Mouse (Mus musculus): ENCODE measurements around the gene Lrfn1. TPM values are rescaled to one million over a fixed set of nuclear protein-coding genes. Genes with fewer than 3 reads are reported as not detected.
A peak's percentile ranks its signal among the peaks of the same experiment; 100 is the strongest.
"Not testable (repeated sequence)": the region's sequence is repeated elsewhere in the genome, so short reads cannot be mapped to it uniquely, and the experiment has no call there.

The Lrfn1 gene
- polyA plus RNA-seq, 1 experiment = 1.4 TPM

DNA sequence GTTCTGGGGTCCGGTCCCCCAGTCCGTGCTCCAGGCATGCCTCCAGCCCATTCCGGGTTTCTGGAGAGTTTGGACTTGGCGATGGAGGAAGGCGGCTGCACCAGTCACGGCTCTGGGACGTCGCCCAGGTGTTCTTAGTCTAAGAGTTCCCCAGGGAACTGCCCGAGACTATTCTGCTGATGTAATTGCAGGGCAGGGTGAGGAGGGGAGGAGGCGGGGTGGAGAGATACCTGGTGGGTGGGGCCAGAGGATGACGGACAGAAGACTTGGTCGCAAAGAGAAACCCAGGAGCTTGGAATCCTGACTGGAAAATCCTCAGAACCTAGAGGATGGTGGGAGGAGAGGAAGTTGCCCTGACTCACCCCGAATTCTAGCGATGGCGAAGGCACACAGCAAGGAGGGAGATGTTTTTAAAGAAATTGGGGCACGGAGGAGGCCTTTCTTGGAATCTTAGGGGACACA, 36.3 kb downstream of the Lrfn1 start:
- Histone ChIP-seq H3K4me1 (ENCODE audit: control insufficient read depth, insufficient read depth, insufficient read length, low read length) (peaks cover 2% of the 10 kb centered on the region; the same call in 1 of the 2 replicates), H3K27me3 (ENCODE audit: control insufficient read depth, insufficient read depth, low read length) (no peaks in the 10 kb centered on the region; the same call in 1 of the 2 replicates), H3K4me3 (ENCODE audit: low read depth, low read length) (peak overlapping the region; percentile 25), H3K27ac (ENCODE audit: insufficient read depth, low read depth, low read length) (no peak overlapping the region), H3K36me3 (ENCODE audit: control insufficient read depth, insufficient read depth, low read length) (no peaks in the 10 kb centered on the region)
- 4% methylated on average over 16 of the region's 16 CpGs for WGBS
- TF ChIP-seq POLR2A (IDR thresholded peaks at IDR 0.05; ENCODE audit: low read depth, low read length) (no peak), CTCF (IDR thresholded peaks at IDR 0.05; ENCODE audit: extremely low read depth, insufficient read length, insufficient replicate concordance, low read depth, low read length) (no peak)

DNA sequence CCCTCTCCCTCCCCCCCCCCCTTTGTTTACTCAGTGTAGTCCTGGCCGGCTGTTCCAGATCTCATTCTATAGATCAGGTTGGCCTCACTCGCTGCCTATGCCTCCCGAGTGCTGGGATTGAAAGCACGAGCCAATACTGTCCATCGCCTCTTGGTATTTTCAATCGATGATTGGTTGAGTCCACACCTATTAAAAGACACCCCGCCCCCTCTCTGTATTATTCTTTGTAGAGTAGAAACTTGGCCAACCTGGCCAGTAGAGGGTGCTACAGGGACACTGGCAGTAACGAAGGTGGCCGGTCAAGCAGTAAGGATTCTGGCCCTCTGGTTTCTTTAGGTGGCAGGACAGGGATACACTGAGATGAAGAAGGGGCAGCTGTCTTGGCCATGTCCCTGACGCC, 38.6 kb downstream of the Lrfn1 start:
- no peak overlapping the region for H3K27ac ChIP-seq (ENCODE audit: insufficient read depth, low read depth, low read length)
- H3K4me3 ChIP-seq (ENCODE audit: low read depth, low read length) = no peak overlapping the region
- H3K4me1 ChIP-seq (ENCODE audit: control insufficient read depth, insufficient read depth, insufficient read length, low read length) = peaks cover 2% of the 10 kb centered on the region; the same call in 1 of the 2 replicates
- H3K36me3 ChIP-seq (ENCODE audit: control insufficient read depth, insufficient read depth, low read length) = no peaks in the 10 kb centered on the region
- H3K27me3 ChIP-seq (ENCODE audit: control insufficient read depth, insufficient read depth, low read length) = no peaks in the 10 kb centered on the region; the same call in 1 of the 2 replicates
- 3% methylated on average over 10 of the region's 10 CpGs for WGBS
- TF ChIP-seq CTCF (IDR thresholded peaks at IDR 0.05; ENCODE audit: extremely low read depth, insufficient read length, insufficient replicate concordance, low read depth, low read length) = peak; percentile 74; the same call in 1 of the 2 replicates
- no peak for TF ChIP-seq POLR2A (IDR thresholded peaks at IDR 0.05; ENCODE audit: low read depth, low read length)

DNA sequence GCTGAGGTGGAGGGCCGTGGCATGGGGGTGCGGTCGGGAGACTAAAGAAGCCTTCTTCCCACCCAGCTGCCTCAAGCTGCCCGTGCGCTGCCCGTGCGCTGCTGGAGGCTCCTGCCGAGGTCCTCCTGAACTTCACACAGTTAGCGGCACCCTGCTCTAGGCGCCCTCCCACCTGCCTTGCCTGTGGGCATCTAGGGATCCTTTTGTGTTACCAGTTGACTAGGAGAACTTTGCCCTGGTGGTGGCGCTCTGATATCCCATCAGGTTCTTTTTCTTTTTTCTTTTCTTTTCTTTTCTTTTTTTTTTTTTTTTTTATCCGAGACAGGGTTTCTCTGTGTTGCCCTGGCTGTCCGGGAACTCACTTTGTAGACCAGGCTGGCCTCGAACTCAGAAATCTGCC, 39.1 kb downstream of the Lrfn1 start:
- 41% methylated on average over 14 of the region's 14 CpGs for WGBS
- TF ChIP-seq CTCF (IDR thresholded peaks at IDR 0.05; ENCODE audit: extremely low read depth, insufficient read length, insufficient replicate concordance, low read depth, low read length) (no peak), POLR2A (IDR thresholded peaks at IDR 0.05; ENCODE audit: low read depth, low read length) (no peak)
- no peaks in the 10 kb centered on the region; the same call in 1 of the 2 replicates for H3K27me3 ChIP-seq (ENCODE audit: control insufficient read depth, insufficient read depth, low read length)
- no peaks in the 10 kb centered on the region for H3K36me3 ChIP-seq (ENCODE audit: control insufficient read depth, insufficient read depth, low read length)
- no peak overlapping the region for H3K4me3 ChIP-seq (ENCODE audit: low read depth, low read length)
- H3K27ac ChIP-seq (ENCODE audit: insufficient read depth, low read depth, low read length) = no peak overlapping the region
- H3K4me1 ChIP-seq (ENCODE audit: control insufficient read depth, insufficient read depth, insufficient read length, low read length) = peaks cover 2% of the 10 kb centered on the region; the same call in 1 of the 2 replicates

DNA sequence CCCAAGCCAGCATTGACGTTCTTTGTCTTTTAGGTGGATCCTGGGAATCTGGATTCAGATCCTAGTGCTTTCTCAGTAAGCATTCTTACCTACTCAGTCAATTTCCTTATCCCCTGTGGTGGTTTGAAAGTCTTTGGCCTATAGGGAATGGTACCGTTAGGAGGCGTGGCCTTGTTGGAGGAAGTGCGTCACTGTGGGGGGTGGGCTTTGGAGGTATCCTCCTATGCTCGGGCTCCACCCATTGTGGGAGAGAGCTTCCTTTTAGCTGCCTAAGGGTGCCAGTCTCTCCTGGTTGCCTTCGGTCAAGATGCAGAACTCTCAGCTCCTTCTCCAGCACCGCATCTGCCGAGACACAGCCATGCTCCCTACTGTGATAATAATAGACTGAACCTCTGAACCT, 40.5 kb downstream of the Lrfn1 start:
- H3K27me3 ChIP-seq (ENCODE audit: control insufficient read depth, insufficient read depth, low read length) = no peaks in the 10 kb centered on the region; the same call in 1 of the 2 replicates
- H3K27ac ChIP-seq (ENCODE audit: insufficient read depth, low read depth, low read length) = no peak overlapping the region
- no peak overlapping the region for H3K4me3 ChIP-seq (ENCODE audit: low read depth, low read length)
- peaks cover 2% of the 10 kb centered on the region; the same call in 1 of the 2 replicates for H3K4me1 ChIP-seq (ENCODE audit: control insufficient read depth, insufficient read depth, insufficient read length, low read length)
- TF ChIP-seq CTCF (IDR thresholded peaks at IDR 0.05; ENCODE audit: extremely low read depth, insufficient read length, insufficient replicate concordance, low read depth, low read length) (no peak), POLR2A (IDR thresholded peaks at IDR 0.05; ENCODE audit: low read depth, low read length) (no peak)
- WGBS = 79% methylated on average over 8 of the region's 8 CpGs
- no peaks in the 10 kb centered on the region for H3K36me3 ChIP-seq (ENCODE audit: control insufficient read depth, insufficient read depth, low read length)

DNA sequence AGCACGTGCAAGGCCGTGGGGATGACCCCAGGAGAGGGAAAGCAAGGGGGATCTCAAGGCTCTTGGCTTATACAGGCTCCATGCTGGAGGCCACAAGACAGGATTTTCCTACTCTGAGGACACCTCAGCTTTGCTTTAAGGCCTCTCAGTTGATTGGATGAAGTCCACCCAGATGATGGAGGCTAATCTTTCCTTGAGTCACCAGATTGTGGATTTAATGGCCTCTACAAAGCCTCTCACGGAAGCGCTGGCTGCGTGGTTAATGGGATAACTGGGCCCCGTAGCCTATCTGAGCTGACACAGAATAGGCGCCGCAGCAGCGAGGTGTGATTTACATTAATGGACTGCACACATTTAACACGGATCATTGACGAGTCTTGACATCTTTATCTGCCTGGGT, 43.6 kb downstream of the Lrfn1 start:
- Histone ChIP-seq H3K27me3 (ENCODE audit: control insufficient read depth, insufficient read depth, low read length) (no peaks in the 10 kb centered on the region), H3K4me1 (ENCODE audit: control insufficient read depth, insufficient read depth, insufficient read length, low read length) (no peaks in the 10 kb centered on the region), H3K36me3 (ENCODE audit: control insufficient read depth, insufficient read depth, low read length) (no peaks in the 10 kb centered on the region), H3K27ac (ENCODE audit: insufficient read depth, low read depth, low read length) (no peak overlapping the region), H3K4me3 (ENCODE audit: low read depth, low read length) (no peak overlapping the region)
- WGBS = 66% methylated on average over 11 of the region's 11 CpGs
- TF ChIP-seq CTCF (IDR thresholded peaks at IDR 0.05; ENCODE audit: extremely low read depth, insufficient read length, insufficient replicate concordance, low read depth, low read length) = no peak

DNA sequence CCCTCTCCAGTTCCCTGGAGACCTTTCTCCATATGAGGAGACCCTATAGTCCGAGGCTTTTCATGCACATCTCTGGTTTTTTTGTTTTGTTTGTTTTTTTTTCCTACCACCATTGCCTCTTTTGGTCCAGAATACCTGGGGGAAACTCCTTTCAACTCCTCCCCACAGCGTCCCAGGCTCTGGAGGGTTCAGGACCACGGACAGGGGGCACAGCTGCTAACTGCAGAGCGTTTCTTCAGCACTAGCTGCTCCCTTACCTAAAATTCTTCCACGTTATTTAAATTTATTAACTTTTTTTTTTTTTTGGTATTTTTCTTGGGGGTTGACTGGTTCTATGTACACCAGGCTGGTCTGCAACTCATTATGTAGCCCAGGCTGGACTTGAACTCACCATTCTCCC, 53.8 kb downstream of the Lrfn1 start:
- WGBS = 8% methylated on average over 5 of the region's 5 CpGs
- no peak overlapping the region for H3K4me3 ChIP-seq (ENCODE audit: low read depth, low read length)
- H3K27me3 ChIP-seq (ENCODE audit: control insufficient read depth, insufficient read depth, low read length) = no peaks in the 10 kb centered on the region
- no peaks in the 10 kb centered on the region for H3K36me3 ChIP-seq (ENCODE audit: control insufficient read depth, insufficient read depth, low read length)
- TF ChIP-seq CTCF (IDR thresholded peaks at IDR 0.05; ENCODE audit: extremely low read depth, insufficient read length, insufficient replicate concordance, low read depth, low read length) = no peak
- no peak for TF ChIP-seq POLR2A (IDR thresholded peaks at IDR 0.05; ENCODE audit: low read depth, low read length)
- H3K4me1 ChIP-seq (ENCODE audit: control insufficient read depth, insufficient read depth, insufficient read length, low read length) = no peaks in the 10 kb centered on the region
- no peak overlapping the region for H3K27ac ChIP-seq (ENCODE audit: insufficient read depth, low read depth, low read length)

DNA sequence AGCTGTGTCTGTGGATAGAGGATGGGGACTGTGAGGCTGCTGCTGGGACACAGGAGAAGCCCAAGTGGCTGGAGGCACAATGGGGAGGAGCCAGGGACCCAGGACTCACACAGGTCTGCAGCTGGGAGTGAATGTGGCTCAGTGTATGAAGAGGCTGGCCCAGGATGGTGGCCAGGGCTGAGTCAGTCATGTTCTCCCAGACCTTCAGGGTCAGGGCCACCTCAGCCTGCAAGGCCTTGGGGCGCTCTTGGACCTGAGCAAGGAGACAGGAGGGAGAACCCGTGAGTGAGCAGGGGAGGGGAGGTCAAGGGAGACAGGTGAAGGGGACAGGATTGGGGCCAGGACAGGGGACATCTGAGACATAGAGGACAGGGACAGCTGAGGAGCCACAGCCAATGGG, 57.3 kb downstream of the Lrfn1 start:
- WGBS = 65% methylated on average over 2 of the region's 2 CpGs
- not testable (repeated sequence) for H3K27ac ChIP-seq (ENCODE audit: insufficient read depth, low read depth, low read length); H3K36me3 ChIP-seq (ENCODE audit: control insufficient read depth, insufficient read depth, low read length); H3K4me3 ChIP-seq (ENCODE audit: low read depth, low read length); H3K27me3 ChIP-seq (ENCODE audit: control insufficient read depth, insufficient read depth, low read length); H3K4me1 ChIP-seq (ENCODE audit: control insufficient read depth, insufficient read depth, insufficient read length, low read length)

DNA sequence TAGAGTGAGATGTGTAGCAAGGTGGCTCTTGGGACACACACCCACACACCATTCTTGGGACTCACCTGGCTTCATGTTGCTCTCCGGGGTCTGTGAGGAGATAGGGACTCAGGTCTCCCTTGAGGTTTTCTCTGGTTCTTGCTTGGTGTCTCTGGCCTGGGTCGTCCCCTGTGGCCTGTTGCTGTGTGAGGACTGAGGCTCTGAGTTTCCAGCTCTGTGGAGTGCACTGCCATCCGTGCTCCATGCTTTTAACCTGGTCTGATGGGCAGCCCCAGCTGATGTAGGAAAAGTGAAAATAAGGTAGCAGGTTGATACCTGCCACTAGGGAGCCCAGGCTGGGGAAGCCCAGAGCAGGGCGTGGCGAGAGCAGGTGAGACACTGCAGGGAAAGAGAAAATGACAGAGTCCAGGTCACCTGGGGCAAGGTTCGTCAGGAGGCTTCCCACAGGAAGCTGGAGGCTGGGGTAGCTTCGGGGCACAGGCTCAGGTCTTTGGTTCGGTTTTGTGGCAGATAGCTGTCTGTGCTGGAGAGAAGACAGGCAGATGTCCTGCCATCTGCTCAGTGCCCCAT, 58.7 kb downstream of the Lrfn1 start, which contains the start of gene Ifnl2:
TSS of gene Ifnl2 (minus strand) at position 51 of the 570 bp plus-strand sequence.
- H3K4me1 ChIP-seq (ENCODE audit: control insufficient read depth, insufficient read depth, insufficient read length, low read length); H3K27ac ChIP-seq (ENCODE audit: insufficient read depth, low read depth, low read length); H3K4me3 ChIP-seq (ENCODE audit: low read depth, low read length); H3K36me3 ChIP-seq (ENCODE audit: control insufficient read depth, insufficient read depth, low read length); H3K27me3 ChIP-seq (ENCODE audit: control insufficient read depth, insufficient read depth, low read length): not testable (repeated sequence)
- WGBS = 28% methylated on average over 8 of the region's 8 CpGs

Data from small intestine, adult 2 months (tissue).